Mouse (Mus musculus) C2C12 (cell line): ENCODE results near the gene Pard3.

ENCODE experiments used
- CTCF ChIP-seq: IDR thresholded peaks from one replicate; pipeline ENCODE4 v1.5.1; 2011; ENCODE audit not compliant: control insufficient read depth, insufficient read depth, insufficient read length
- MAX ChIP-seq: IDR thresholded peaks from one replicate; pipeline ENCODE4 v1.6.1; 2011; ENCODE audit warnings: mild to moderate bottlenecking, control low read depth
- MYOG ChIP-seq: IDR thresholded peaks from one replicate; pipeline ENCODE4 v1.6.1; 2011; ENCODE audit not compliant: control insufficient read depth, insufficient read length; ENCODE audit errors: extremely low read depth

DNA sequence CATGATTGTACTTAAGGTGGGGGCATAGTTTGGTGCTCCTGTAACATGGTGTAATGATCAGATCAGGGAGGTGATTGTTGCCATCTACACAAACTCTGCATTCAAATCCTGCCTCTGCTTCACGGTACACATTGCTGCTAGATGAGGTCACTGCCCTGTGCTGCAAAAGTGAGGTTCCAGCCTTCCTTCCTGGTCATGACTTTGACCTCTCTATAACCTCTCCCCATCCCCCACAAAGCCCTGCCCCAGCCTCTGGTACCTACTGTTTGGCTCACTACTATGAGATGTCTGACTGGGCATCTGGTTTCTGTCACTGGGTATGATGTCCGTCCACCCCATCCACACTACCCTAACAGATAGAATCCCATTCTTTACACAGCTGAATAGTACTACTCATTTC, 408.5 kb downstream of the Pard3 start:
- no peak for TF ChIP-seq CTCF
- TF ChIP-seq MAX, result no peak
- no peak for TF ChIP-seq MYOG
